Mouse (Mus musculus) megakaryocyte, adult 5-6 weeks (primary cell): ENCODE results near the gene Lrrc30. TPM values are rescaled to one million over a fixed set of nuclear protein-coding genes. Genes with fewer than 3 reads are reported as not detected.

Source experiments
- ATAC-seq: 2 replicates; pipeline ENCODE4 v1.8.0; 2016; ENCODE audit warnings: mild to moderate bottlenecking, inconsistent platforms; ENCODE audit not compliant: poor library complexity, severe bottlenecking
- total RNA-seq, 2 experiments: library from RNA; stranded (forward) in 1 of 2; stranded (reverse) in 1 of 2; fragments of 153-499, 151-499 nt in 1 of 2; fragments of 221-1000, 200-1000 nt in 1 of 2; gene quantifications; 2 replicates each; pipeline versions ENCODE4 v1.2.3 to v1.2.4; 2015 to 2017

Gene Lrrc30
- total RNA-seq, 2 experiments from 2014 or later: not detected

- no peak for ATAC-seq
Observed at GRCm38 (mm10) chr17:67584533-67584932, 48.0 kb downstream of the Lrrc30 start.

GRCm38 (mm10) chr17:67583422-67583821, 49.1 kb downstream of the Lrrc30 start:
- no peak for ATAC-seq

DNA sequence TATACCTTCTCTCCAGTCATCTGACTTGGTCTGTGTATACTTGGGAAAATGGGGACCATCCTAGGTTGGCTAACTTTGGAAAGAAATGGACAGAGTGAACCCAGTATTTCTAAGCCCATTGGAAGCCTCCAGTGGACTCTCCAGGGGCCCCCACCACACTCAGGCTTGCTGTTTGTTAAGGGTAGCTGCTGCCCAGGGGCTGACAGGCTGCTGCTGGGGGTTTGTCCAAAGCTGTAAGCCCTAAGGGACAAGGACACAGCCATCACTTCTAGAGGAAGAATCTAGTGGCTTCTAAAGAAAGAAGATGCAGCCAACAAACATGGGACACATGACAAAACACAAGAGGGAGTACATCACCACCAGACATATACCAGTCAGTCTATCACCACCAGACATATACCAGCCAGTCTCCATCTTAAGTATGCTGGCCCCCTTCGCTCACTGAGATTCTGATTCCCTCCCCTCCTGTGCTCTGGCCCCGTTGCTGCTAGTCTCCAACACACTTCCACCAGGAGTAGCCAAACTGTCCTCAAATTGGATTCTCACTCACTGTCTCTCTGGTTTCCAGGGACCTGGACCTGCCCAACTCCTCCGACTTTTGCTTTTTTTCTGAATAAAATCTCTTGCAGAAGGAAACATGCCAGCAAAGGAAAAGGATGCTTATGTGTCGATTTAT, 49.7 kb downstream of the Lrrc30 start:
- ATAC-seq: no peak

- ATAC-seq: no peak
Observed at GRCm38 (mm10) chr17:67581839-67582238, 50.7 kb downstream of the Lrrc30 start.

Other genes starting within 250 kb of the Lrrc30 start
- not detected in 2 replicates for gene Lama1, start 64.5 kb upstream of the Lrrc30 start, total RNA-seq (2015)
- not detected in 2 replicates for gene Lama1, start 64.5 kb upstream of the Lrrc30 start, total RNA-seq (2017)